Mouse (Mus musculus) olfactory bulb, adult 2 months (tissue): Measurements from ENCODE around the gene Hapln2. TPM values are rescaled to one million over a fixed set of nuclear protein-coding genes. Genes with fewer than 3 reads are reported as not detected.
A peak's percentile ranks its signal among the peaks of the same experiment; 100 is the strongest.

Experiments
- H3K27ac ChIP-seq: fragments of 200-500 bp; 2 replicates; pipeline ENCODE4 v1.5.1; 2012; ENCODE audit warnings: low read depth, low read length; ENCODE audit not compliant: insufficient read depth
- H3K4me1 ChIP-seq: fragments of 200-500 bp; 2 replicates; pipeline ENCODE4 v1.6.1; 2012; ENCODE audit warnings: low read length; ENCODE audit not compliant: control insufficient read depth, insufficient read depth
- H3K4me3 ChIP-seq: fragments of 200-500 bp; 2 replicates; pipeline ENCODE4 v1.5.1; 2012; ENCODE audit warnings: mild to moderate bottlenecking, low read depth, low read length, moderate library complexity; ENCODE audit not compliant: insufficient read depth
- CTCF ChIP-seq: fragments of 200-500 bp; IDR thresholded peaks from 2 replicates; pipeline ENCODE4 v1.5.1; 2012; ENCODE audit warnings: low read depth, mild to moderate bottlenecking, low read length, moderate library complexity; ENCODE audit not compliant: insufficient read depth
- POLR2A ChIP-seq: fragments of 200-500 bp; IDR thresholded peaks from 2 replicates; pipeline ENCODE4 v1.6.1; 2012; ENCODE audit warnings: mild to moderate bottlenecking, low read depth, low read length, moderate library complexity; ENCODE audit not compliant: insufficient read depth
- WGBS: fragments of 180-500 bp; shearing (Covaris S2); methylation state at CpG from one replicate; pipeline ENCODE4 v1.1.7; 2018; 5-methylcytosine and 5-hydroxymethylcytosine counted together
- polyA plus RNA-seq: library from polyadenylated mRNA; stranded (reverse); fragments of >200 nt; gene quantifications from 2 replicates; pipeline ENCODE4 v1.2.4, GENCODE M21; 2012; ENCODE audit warnings: low replicate concordance; ENCODE audit not compliant: missing spikeins, insufficient read depth, insufficient read length

Gene Hapln2
- polyA plus RNA-seq, 1 experiment: not detected

DNA sequence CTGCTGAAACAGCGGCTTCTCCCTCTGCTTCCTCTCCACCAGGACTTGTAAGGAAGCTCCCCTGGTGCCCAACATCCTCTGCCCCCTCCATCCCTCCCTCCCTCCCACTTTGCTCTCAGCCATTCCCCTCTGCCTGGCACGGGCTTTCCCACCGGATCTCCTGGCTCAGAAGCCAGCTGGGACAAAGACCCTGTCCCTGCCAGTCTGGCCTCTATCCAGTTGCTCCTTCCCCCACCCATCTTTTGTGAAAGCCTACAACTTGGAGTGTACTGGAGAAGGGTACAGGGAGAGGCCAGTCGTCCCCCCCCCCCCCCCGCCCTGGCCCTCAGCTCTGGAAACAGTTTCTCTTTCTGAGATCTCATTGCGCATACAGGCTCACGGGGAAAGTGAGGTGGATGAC, 28.6 kb downstream of the Hapln2 start:
- WGBS: 24% methylated on average over 7 of the region's 7 CpGs
- H3K4me3 ChIP-seq: peak overlapping the region; percentile 64
- peaks cover 52% of the 10 kb centered on the region for H3K4me1 ChIP-seq
- TF ChIP-seq CTCF: no peak
- no peak; the same call in 1 of the 2 replicates for TF ChIP-seq POLR2A
- H3K27ac ChIP-seq: no peak overlapping the region

DNA sequence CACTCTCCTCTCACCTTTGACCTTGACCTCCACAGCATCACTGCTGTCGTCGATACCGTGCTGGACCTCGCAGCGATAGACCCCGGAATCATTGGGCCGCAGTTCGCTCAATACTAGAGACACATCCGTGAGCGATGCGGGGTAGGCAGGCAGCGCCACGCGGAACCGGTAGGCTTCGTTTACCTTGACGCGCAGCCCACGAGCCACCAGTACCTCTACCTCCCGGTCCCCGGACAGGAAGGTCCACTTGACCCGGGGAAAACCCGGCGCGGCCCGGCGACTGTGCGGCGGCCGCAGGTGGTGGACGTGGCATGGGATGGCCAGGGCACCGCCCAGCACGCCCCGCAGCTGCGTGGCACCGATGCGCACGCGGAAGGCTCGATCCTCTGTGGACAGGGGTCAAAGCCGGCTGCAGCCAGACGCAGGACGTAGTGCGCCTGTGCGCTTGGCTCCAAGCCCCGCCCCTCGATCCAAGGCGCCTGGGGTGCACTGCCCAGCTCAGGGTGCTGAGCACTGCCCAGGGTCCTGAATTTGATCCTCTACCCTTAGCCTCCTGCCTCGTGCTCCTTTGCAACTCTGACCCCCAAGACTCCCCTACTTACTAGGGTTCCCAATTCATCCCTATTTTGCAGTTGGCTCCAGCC, 30.3 kb downstream of the Hapln2 start:
- H3K4me3 ChIP-seq: peak overlapping the region; percentile 50
- TF ChIP-seq CTCF (no peak), POLR2A (no peak)
- no peak overlapping the region for H3K27ac ChIP-seq
- H3K4me1 ChIP-seq: peaks cover 45% of the 10 kb centered on the region
- WGBS: 9% methylated on average over 49 of the region's 49 CpGs

DNA sequence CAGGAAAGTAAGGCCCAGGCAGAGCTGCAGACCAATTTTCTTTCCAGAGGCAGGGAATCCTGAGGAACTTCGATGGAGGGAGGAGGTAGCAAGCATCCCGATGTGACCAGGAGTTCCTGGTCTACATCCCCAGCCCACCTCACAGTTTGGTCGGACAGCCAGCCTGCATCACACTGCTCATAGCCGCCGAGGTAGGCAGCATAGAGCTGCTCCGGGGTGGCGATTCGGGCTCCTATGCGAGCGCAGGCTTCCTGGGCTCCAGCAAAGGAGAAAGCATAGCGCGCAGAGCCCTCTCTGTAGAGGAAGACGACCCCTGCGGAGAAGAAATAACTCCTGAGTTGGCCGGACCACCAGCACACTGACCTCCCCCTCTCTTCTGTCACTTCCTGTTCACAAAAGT, 31.0 kb downstream of the Hapln2 start:
- 39% methylated on average over 15 of the region's 15 CpGs for WGBS
- TF ChIP-seq POLR2A (no peak), CTCF (no peak)
- H3K4me3 ChIP-seq: peak overlapping the region; percentile 50
- peaks cover 40% of the 10 kb centered on the region for H3K4me1 ChIP-seq
- H3K27ac ChIP-seq: no peak overlapping the region

DNA sequence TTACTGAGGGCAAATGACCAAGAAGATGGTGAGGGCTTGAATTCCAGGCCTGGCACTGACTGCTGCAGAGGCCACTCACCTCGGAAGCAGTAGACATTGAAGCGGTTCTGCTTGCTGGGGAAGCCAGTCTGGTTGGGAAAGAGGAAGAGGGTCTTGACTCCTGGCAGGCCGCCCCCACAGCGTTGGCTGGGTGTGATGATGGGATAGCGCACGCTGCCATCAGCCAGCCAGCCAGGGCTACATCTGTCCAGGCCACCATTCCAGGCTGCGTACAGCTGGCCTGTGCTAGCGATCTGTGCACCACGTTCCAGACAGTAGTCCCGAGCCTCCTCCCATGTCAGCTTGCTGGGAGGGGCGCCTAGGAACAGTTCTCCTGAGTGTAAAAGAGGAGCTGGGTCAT, 32.1 kb downstream of the Hapln2 start:
- WGBS: 47% methylated on average over 11 of the region's 11 CpGs
- H3K4me1 ChIP-seq: peaks cover 38% of the 10 kb centered on the region
- no peak overlapping the region for H3K27ac ChIP-seq
- no peak for TF ChIP-seq POLR2A
- H3K4me3 ChIP-seq: no peak overlapping the region

DNA sequence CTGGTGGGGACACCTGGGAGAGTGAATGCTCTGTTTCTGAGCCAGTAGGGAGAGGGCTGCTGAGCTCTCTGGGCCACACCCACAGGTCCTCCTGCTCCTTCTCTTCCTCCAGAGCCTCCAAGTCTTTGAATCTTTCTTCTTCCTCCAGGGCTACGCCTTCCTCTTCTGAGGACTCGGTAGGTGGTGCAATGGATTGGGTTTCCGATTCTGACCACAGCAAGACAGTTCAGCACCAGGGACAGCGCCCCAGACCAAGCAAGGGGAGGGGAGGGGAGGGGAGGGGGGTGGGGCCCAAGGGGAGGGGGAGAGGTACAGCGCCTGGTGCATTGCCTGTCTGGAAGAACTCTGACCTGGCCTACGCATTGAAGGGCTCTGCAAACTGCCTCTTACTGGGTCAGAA, 33.9 kb downstream of the Hapln2 start:
- Histone ChIP-seq H3K4me3 (no peak overlapping the region), H3K27ac (no peak overlapping the region), H3K4me1 (peaks cover 35% of the 10 kb centered on the region)
- WGBS: 56% methylated on average over 5 of the region's 6 CpGs
- no peak for TF ChIP-seq CTCF
- no peak for TF ChIP-seq POLR2A

DNA sequence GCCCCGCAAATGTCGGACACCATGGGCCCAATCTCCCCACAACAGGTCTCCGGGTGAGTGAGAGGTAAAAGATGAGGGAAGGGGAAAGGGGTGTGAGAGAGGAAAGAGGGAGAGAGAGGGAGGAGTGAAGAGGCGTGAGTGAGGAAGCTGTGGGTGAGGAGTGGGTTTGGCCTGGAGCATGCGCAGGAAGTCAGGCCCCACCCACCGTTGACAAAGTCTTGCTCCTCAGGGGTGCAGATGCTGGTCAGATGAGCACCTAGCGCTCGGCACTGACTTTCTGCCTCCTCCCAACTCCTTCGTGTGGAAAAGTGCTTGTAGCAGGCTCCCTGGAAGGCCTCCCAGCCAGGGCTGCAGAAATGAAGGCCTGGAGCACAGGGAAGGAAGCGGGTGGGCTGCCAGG, 37.4 kb downstream of the Hapln2 start:
- no peak for TF ChIP-seq POLR2A
- no peak for TF ChIP-seq CTCF
- WGBS: 46% methylated on average over 10 of the region's 10 CpGs
- Histone ChIP-seq H3K4me3 (no peak overlapping the region), H3K4me1 (peaks cover 40% of the 10 kb centered on the region), H3K27ac (no peak overlapping the region)

DNA sequence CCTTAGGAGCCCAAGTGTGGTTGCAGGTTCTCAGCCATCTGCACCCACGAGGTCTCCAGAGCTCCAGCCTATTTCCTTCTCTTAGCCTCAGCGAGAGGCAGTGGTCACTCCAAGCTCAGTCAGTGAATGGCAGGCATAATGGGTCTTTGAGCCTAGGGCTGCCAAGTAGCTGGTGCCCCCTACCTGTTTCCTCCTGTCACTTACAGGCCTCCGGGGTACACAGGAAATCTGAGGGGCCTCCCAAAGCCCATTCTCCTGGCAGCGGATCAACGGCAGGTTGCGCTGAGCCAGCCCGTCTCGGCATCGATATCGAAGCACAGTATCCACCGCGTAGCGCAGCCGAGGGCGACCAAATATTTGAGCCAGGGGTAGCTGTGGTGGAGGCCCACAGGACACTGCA, 39.3 kb downstream of the Hapln2 start:
- no peak for TF ChIP-seq CTCF
- TF ChIP-seq POLR2A: no peak
- no peak overlapping the region for H3K27ac ChIP-seq

DNA sequence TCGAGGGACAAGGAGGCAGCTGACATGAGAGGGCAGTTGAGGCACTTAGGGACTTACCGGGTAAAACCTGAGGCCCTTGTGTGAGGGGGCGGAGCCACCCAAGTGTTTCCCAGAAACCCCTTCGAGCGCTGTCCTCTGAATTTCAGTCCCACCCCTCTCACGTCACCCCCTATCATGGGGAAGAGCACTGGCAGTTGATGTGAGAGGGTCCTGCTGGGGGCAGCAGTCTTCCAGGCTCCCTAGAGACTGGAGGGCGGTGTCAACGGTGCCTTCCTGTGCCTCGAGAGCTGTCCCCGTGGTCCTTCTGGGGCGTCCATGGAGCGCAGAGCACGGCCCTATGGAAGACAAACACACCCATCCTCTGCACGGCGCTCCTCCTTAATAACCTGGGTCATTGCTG, 39.8 kb downstream of the Hapln2 start:
- TF ChIP-seq CTCF (no peak), POLR2A (no peak)
- H3K27ac ChIP-seq: no peak overlapping the region
- peaks cover 56% of the 10 kb centered on the region for H3K4me1 ChIP-seq
- H3K4me3 ChIP-seq: peak overlapping the region; percentile 26
- WGBS: 7% methylated on average over 15 of the region's 15 CpGs

More for the DNA sequence above, 39.3 kb downstream of the Hapln2 start:
- WGBS: 19% methylated on average over 15 of the region's 15 CpGs
- Histone ChIP-seq H3K4me1 (peaks cover 52% of the 10 kb centered on the region), H3K4me3 (peak overlapping the region; percentile 26)

DNA sequence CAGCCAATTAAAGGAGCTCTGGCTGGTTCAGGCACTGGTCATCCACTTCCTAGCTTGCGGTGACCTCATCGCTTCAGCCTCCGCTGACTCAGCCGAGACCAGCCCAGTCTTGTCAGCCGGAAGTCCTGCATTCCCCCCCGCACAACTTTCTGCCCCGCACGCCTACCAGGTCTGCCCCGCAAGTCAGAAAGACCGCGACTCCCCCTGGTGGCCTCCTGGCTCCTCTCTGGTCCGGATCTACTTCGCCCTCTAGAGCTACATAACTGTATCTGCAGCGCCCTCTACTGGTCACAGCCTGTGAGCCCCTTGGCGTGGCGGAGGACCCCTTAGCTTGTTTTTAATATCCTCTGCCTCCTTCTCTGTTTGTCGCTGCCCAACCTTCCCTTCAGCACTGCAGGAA, 40.5 kb downstream of the Hapln2 start:
- peaks cover 64% of the 10 kb centered on the region for H3K4me1 ChIP-seq
- peak overlapping the region; percentile 29 for H3K4me3 ChIP-seq
- under 1% methylated on average over 17 of the region's 17 CpGs for WGBS
- no peak overlapping the region for H3K27ac ChIP-seq
- TF ChIP-seq POLR2A: no peak
- TF ChIP-seq CTCF: peak; percentile 98
